ENCODE assay signal across 17 mouse cellular contexts in the genomic region with DNA sequence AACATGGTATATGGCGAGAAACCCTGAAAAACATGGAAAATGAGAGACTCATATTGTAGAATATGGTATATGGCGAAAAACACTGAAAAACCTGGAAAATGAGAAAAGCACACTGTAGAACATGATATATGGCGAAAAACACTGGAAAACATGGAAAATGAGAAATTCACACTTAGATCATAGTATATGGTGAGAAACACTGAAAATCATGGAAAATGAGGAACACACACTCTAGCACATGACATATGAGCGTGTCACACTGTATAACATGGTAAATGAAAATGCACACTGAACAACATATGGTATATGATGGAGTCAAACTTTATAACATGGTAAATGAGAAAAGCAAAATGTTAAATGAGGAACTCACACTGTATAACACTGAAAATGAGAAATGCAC.
DNase-seq lines count a peak whose midpoint lies in the region.
"Had no signal": no experiment of that assay in that cellular context is flagged by ENCODE, and none has a peak within 500 bp of the region (broad histone marks: within the 10 kb centered on the region; RNA-seq: fewer than 3 reads in every experiment).

No protein-coding gene starts in this region.

- peak; percentile 2 for DNase-seq in adrenal gland, postnatal 10 days
- DNase-seq in adrenal gland, postnatal 25 days, result no peak
- DNase-seq in gastrocnemius, postnatal 10 days, result peak; percentile 30
- DNase-seq in gastrocnemius, postnatal 14 days, result no peak
- DNase-seq in gastrocnemius, postnatal 4 days (ENCODE audit: low spot score in 2 of 2), result peak; percentile 6 to 73
- no peak for DNase-seq in gastrocnemius, postnatal 25 days
- DNase-seq in kidney, postnatal 14 days, result peak; percentile 65
- DNase-seq in kidney, adult 9 months, result no peak
- DNase-seq: adrenal gland, adult 2 months; adrenal gland, adult 8-10 months; adrenal gland, postnatal 14 days; adrenal gland, postnatal 36 days; B cell, adult 2 months; cerebellum, adult 11 months; cerebellum, adult 11-12 months; cerebellum, adult 18-20 months; cerebellum, adult 2 months had no signal

- intact Hi-C loops in gastrocnemius, postnatal 14 days (cut with DNase I; ENCODE audit: low total_unique reads), result no loop called here

Comparison
In these comparisons a context has a peak if more than half of its experiments do, and no peak if none do; other contexts are left out.
1. DNase-seq: peak in adrenal gland, postnatal 10 days (single experiment), gastrocnemius, postnatal 10 days (single experiment), gastrocnemius, postnatal 4 days (2 of 2) and kidney, postnatal 14 days (single experiment); none in adrenal gland, postnatal 25 days (single experiment), gastrocnemius, postnatal 14 days (single experiment), gastrocnemius, postnatal 25 days (single experiment) and kidney, adult 9 months (single experiment).